Mouse (Mus musculus) heart, postnatal 0 days (tissue): ENCODE measurements at regions not wholly inside any gene's neighbourhood (a gene's known extent, or its start where the extent isn't known, plus 50 kb on each side); places are given as distances from the start of the nearest gene placed in this dataset.
"Not testable (repeated sequence)": the region's sequence is repeated elsewhere in the genome, so short reads cannot be mapped to it uniquely, and the experiment has no call there.

ENCODE experiments used
- ATAC-seq: fragments of 200-750 bp; cut with Nextera tagmentation; 2 replicates; pipeline ENCODE4 v1.8.0; 2017; ENCODE audit warnings: low read depth, moderate number of reproducible peaks, moderate library complexity; ENCODE audit not compliant: insufficient read depth
- DNase-seq: peaks from one replicate; pipeline ENCODE4 v3.0.0-alpha.2; 2016; ENCODE audit warnings: low spot score
- H3K27ac ChIP-seq: fragments of 300-500 bp; sonication (generic); 2 replicates; pipeline ENCODE4 v1.5.1; 2014; ENCODE audit warnings: low read depth, mild to moderate bottlenecking
- H3K27me3 ChIP-seq: fragments of 300-500 bp; sonication (generic); 2 replicates; pipeline ENCODE4 v1.6.1; 2014; ENCODE audit warnings: low read length, mixed read lengths; ENCODE audit not compliant: control insufficient read depth, insufficient read depth
- H3K36me3 ChIP-seq: fragments of 300-500 bp; sonication (generic); replicated peaks from 2 replicates; pipeline ENCODE4 v1.6.1; 2014; ENCODE audit warnings: low read length, mixed read lengths; ENCODE audit not compliant: control insufficient read depth, insufficient read depth
- H3K4me1 ChIP-seq: fragments of 300-500 bp; sonication (generic); 2 replicates; pipeline ENCODE4 v1.6.1; 2014; ENCODE audit warnings: antibody characterized with exemption; ENCODE audit not compliant: control insufficient read depth, insufficient read depth
- H3K4me2 ChIP-seq: fragments of 300-500 bp; sonication (generic); 2 replicates; pipeline ENCODE4 v1.6.1; 2014; ENCODE audit warnings: low read depth, mild to moderate bottlenecking, low read length, moderate library complexity
- H3K4me3 ChIP-seq: fragments of 300-500 bp; sonication (generic); 2 replicates; pipeline ENCODE4 v1.5.1; 2014; ENCODE audit warnings: low read depth, low read length
- H3K9ac ChIP-seq: fragments of 300-500 bp; sonication (generic); replicated peaks from 2 replicates; pipeline ENCODE4 v1.6.1; 2014; ENCODE audit warnings: low read depth, low read length, mixed read lengths
- H3K9me3 ChIP-seq: fragments of 300-500 bp; sonication (generic); replicated peaks from 2 replicates; pipeline ENCODE4 v1.6.1; 2016; ENCODE audit warnings: low read length; ENCODE audit not compliant: control insufficient read depth
- CTCF ChIP-seq: IDR thresholded peaks from 2 replicates; pipeline ENCODE4 v1.5.1; 2016; ENCODE audit warnings: antibody characterized with exemption, control low read depth, low read depth
- EP300 ChIP-seq: IDR thresholded peaks from 2 replicates; pipeline ENCODE4 v1.6.1; 2016; ENCODE audit warnings: antibody characterized with exemption, low read depth
- WGBS: fragments of 180-500 bp; shearing (Covaris S2); extraction: QIAGEN DNeasy Blood & Tissue Kit; methylation state at CpG from one replicate; pipeline ENCODE4 v1.1.7; 2014; 5-methylcytosine and 5-hydroxymethylcytosine counted together

DNA sequence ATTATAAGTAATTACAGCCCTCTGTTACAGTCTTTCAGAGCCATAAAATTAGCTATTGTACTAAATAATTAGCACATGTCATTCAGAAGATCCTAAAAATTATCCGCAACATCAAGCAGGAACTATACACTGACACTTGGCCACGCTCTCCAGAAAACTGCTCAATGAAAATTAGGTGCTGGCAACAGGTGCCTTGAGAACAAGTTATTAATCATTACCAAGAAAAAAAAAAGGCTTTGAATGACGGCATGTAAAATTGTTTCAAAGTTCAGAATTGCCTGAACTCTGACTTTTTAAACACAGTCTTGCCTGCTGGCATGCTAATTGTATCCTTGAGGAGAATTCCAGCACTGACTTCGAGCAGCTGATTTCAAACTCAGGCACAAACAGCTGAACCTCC is 316.6 kb downstream of the Vrk1 start:
- no peak overlapping the region for H3K27ac ChIP-seq
- H3K9ac ChIP-seq, result no peak overlapping the region
- TF ChIP-seq EP300 (no peak), CTCF (no peak)
- 0 out of 2 replicates have a peak, but pooled peaks cover 5% of the 10 kb centered on the region for H3K9me3 ChIP-seq
- no peaks in the 10 kb centered on the region for H3K27me3 ChIP-seq
- no peaks in the 10 kb centered on the region for H3K4me1 ChIP-seq
- H3K36me3 ChIP-seq, result no peaks in the 10 kb centered on the region
- H3K4me3 ChIP-seq, result no peak overlapping the region
- no peak overlapping the region for H3K4me2 ChIP-seq
- ATAC-seq, result no peak
- DNase-seq, result no peak
- WGBS, result 77% methylated on average over 4 of the region's 4 CpGs

- Histone ChIP-seq H3K4me2 (no peak overlapping the region), H3K4me3 (no peak overlapping the region), H3K27ac (no peak overlapping the region), H3K36me3 (no peaks in the 10 kb centered on the region), H3K9me3 (0 out of 2 replicates have a peak, but pooled peaks cover 8% of the 10 kb centered on the region), H3K9ac (no peak overlapping the region), H3K4me1 (no peaks in the 10 kb centered on the region), H3K27me3 (no peaks in the 10 kb centered on the region)
- DNase-seq, result no peak
- ATAC-seq, result no peak
- WGBS, result 70% methylated on average over 5 of the region's 5 CpGs
- TF ChIP-seq EP300, result no peak
- no peak for TF ChIP-seq CTCF
Measured at GRCm38 (mm10) chr12:106327351-106327750, 317.3 kb downstream of the Vrk1 start.

DNA sequence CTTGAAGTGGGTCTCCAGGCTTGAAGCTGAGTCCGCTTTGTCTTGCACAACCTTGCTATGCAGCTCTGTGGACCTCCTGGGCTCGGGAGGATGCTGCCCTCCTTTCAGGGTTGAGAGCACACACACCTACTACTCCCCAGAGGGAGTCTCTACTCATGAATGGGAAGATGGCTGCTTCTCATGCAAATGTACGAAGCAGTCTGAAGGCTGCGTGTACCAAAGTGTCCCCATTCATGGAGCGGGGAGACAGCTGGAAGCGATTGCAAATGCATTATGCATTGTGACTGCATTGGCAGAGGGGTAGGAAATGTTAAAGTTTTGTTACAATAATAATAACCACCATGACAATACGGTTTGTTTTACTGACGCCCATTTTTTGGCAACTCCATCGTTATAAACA is 347.8 kb downstream of the Vrk1 start:
- Histone ChIP-seq H3K9ac (no peak overlapping the region), H3K4me2 (no peak overlapping the region), H3K36me3 (no peaks in the 10 kb centered on the region), H3K4me1 (no peaks in the 10 kb centered on the region), H3K9me3 (no peaks in the 10 kb centered on the region), H3K4me3 (no peak overlapping the region), H3K27ac (no peak overlapping the region), H3K27me3 (no peaks in the 10 kb centered on the region)
- no peak for DNase-seq
- no peak for TF ChIP-seq EP300
- no peak for TF ChIP-seq CTCF
- no peak for ATAC-seq
- WGBS, result 82% methylated on average over 9 of the region's 9 CpGs

GRCm38 (mm10) chr12:106361646-106362045 is 351.6 kb downstream of the Vrk1 start:
- not testable (repeated sequence) for H3K4me2 ChIP-seq, H3K9me3 ChIP-seq, ATAC-seq, H3K4me1 ChIP-seq, DNase-seq, H3K4me3 ChIP-seq, H3K36me3 ChIP-seq, H3K9ac ChIP-seq, H3K27me3 ChIP-seq, H3K27ac ChIP-seq
- WGBS, result 50% methylated on average over 7 of the region's 7 CpGs

DNA sequence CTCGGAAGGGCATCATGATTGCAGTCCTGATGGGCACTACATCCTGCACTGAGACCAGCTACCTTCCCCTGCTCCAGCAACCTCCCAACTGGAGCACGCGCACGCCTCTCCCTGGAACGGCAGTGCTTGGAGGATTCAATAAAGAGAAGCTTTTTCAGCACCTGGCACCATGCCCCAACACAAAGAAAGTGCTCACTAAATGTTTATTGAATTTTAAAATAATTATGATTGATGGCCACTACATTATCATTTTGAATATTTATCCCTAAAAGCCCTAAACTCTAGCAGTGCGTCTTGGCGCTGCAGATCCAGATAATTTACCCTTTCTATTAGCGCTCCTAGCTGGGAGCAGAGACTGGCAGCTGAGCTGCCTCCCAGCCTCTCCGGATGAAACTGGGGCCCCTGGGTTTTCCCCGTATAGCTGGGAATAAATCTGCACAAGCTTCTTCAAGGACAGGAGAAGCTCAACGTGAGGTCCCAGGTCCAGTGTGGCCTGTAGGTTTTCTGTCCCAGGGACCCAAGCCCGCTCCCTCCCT is 364.9 kb downstream of the Vrk1 start:
- no peak overlapping the region for H3K27ac ChIP-seq
- no peaks in the 10 kb centered on the region for H3K9me3 ChIP-seq
- no peak for DNase-seq
- WGBS, result 63% methylated on average over 12 of the region's 12 CpGs
- H3K4me1 ChIP-seq, result no peaks in the 10 kb centered on the region
- H3K27me3 ChIP-seq, result 0 out of 2 replicates have a peak, but pooled peaks cover 4% of the 10 kb centered on the region
- H3K4me3 ChIP-seq, result no peak overlapping the region
- TF ChIP-seq EP300 (no peak), CTCF (no peak)
- no peak overlapping the region for H3K9ac ChIP-seq
- no peak for ATAC-seq
- no peaks in the 10 kb centered on the region for H3K36me3 ChIP-seq
- no peak overlapping the region for H3K4me2 ChIP-seq

GRCm38 (mm10) chr12:106375886-106376285 is 365.9 kb downstream of the Vrk1 start:
- H3K4me2 ChIP-seq, result no peak overlapping the region
- H3K4me3 ChIP-seq, result no peak overlapping the region
- no peak for ATAC-seq
- 0 out of 2 replicates have a peak, but pooled peaks cover 6% of the 10 kb centered on the region for H3K27me3 ChIP-seq
- DNase-seq, result no peak
- no peaks in the 10 kb centered on the region for H3K4me1 ChIP-seq
- no peaks in the 10 kb centered on the region for H3K9me3 ChIP-seq
- H3K36me3 ChIP-seq, result no peaks in the 10 kb centered on the region
- H3K9ac ChIP-seq, result no peak overlapping the region
- no peak overlapping the region for H3K27ac ChIP-seq
- no peak for TF ChIP-seq CTCF
- no peak for TF ChIP-seq EP300
- WGBS, result 82% methylated on average over 13 of the region's 13 CpGs
